Mouse (Mus musculus) mesoderm, embryonic 11.5 days (tissue): ENCODE measurements around the gene Serpina12.

Source experiments
- DNase-seq: peaks from one replicate; pipeline ENCODE4 v3.0.0-alpha.2; 2012; ENCODE audit warnings: low read depth, low spot score

The Serpina12 gene

GRCm38 (mm10) chr12:104003238-104003612 is 41.0 kb downstream of the Serpina12 start:
- DNase-seq: no peak

DNA sequence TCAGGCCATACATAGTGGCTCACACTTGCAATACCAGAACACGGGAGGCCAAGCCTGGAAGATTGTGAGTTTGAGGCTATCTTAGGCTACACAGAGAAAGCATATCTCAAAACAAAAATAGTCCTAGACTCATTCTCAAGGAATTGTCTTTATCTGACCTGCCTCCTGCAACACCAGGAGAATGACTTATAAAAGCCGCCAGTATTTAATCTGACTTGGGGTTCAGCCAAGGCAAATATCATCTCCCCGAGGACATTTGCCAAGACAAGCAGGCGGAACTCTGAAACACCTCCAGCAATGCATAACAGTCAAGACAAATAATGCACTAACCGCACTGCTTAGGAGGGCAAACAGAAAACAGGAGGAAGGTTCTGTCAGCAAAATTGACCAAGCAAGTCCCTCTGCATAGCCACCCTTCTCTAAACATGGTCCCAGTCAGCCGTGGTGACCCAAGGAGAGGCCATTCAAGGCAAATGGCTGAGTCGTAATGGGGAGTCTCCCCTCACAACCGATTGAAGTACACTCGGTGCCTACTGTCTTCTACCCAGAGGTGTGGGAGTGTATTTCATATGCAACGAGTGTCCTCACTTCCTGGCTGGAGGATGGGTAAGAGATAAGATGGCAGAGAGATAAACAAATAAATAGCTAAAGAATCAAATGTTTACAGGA is 41.5 kb downstream of the Serpina12 start:
- no peak for DNase-seq

GRCm38 (mm10) chr12:104000594-104000993 is 43.6 kb downstream of the Serpina12 start:
- no peak for DNase-seq

DNA sequence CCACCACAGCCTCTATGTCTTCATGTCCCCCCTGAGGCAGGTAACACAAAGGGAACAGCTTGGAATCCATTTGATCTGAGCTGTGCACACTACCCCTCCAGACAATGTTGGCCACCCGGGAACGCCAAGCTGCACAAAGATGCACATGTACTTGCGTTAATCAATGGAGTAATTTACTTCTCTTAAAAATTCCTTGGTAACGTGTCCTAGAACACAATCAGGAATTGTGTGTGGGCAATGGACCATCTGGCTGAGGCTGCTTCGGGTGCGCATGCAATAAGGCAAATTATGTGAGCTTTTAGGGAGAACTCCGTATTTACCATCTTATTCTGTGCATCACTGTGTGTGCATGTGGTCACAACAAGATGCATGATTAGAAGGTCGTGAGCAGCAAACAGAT is 44.6 kb downstream of the Serpina12 start:
- peak; percentile 28 for DNase-seq

GRCm38 (mm10) chr12:103996513-103996912 is 47.7 kb downstream of the Serpina12 start:
- no peak for DNase-seq

- peak; percentile 69 for DNase-seq
These were observed 48.8 kb downstream of the Serpina12 start for GRCm38 (mm10) chr12:103995292-103996072.

DNA sequence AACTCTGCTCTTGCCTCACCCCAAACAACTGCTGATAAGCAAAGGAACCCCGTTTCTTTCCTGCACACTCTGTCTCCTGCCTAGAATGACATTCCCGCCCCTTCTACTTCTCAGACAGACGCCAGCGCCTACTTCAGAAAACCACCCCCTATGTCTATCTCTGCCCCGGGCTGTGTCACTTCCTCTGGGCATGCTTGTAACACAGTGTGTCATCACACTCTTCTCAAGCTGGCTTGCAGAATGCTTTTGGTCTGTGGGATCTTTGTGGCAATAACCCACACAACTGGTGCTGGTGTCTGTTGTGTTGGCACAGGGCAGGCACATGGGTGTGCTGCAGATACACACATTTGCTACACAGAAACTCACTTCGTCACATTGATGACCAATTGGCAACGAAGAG is 51.3 kb downstream of the Serpina12 start:
- DNase-seq: no peak

- DNase-seq: no peak
These were observed 54.4 kb downstream of the Serpina12 start, which contains the start of gene Serpina11 for GRCm38 (mm10) chr12:103989857-103990256. TSS of gene Serpina11 (minus strand) at chr12:103989957.

DNA sequence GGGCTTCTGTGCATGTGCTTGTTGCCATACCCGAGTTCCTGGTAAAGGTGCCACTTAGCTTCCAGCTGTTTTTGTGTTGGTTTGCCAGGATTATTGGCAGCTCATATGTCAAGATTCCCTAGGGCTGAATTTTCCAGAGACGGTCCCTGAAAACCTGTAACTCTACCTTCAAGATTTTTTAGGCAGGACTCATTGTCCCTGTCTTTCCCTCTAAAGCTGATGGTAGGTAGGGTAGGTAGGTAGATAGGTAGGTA is 54.8 kb downstream of the Serpina12 start:
- no peak for DNase-seq

DNA sequence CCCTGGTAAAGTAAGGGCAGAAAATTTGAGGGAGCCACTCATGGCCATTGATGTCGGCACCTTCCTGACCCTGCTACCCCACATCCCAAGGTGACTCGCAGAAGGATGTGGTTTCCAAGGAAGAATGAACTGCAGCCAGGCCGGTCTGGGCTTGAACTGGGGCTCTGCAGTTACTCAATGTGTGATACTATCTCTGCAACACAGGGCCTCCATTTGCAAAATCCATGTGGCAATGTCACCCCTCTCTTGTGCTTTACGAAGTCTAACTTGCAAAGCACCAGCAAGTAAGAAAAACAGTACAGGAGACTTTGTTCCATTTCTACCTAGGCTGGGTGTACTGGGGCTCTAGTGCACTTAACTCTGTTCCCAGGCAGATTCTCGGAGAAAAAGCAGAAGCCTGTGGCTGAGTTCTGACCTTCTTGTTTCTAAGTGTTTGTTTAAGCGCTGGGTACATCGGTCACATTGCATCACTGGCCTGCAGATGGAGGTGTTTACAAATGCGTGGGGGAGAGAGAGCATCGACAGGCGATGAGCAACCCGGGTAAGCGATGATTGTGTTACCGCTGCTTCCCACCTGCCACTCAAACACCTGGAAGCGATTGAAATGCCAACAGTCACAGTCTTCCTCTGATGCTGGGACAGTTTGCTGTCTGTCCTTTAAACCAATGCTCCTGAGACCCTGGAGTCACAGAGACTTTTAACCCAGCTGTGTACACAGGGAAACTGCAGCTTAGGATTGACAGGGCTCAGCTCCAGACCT is 55.3 kb downstream of the Serpina12 start:
- DNase-seq: no peak

DNA sequence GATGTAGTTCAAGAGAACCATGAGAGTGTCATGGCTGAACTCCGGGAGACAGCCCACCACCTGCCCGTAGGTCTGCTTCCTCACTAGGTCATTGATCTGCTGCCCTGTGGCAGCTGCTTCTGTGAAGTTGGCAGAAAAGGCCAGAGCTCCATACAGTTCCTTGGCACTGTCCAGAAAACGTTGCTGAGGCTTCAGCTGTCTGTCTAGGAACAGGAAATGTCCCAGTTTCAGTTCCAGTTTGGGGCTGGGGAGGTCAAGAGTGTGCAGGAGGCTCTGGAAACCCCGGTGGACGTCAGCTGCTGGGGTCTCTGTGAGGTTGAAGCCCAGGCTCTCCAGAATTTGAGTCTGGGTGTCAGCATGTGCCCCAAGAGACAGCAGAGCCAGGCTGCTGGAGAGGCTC is 58.4 kb downstream of the Serpina12 start:
- no peak for DNase-seq

DNA sequence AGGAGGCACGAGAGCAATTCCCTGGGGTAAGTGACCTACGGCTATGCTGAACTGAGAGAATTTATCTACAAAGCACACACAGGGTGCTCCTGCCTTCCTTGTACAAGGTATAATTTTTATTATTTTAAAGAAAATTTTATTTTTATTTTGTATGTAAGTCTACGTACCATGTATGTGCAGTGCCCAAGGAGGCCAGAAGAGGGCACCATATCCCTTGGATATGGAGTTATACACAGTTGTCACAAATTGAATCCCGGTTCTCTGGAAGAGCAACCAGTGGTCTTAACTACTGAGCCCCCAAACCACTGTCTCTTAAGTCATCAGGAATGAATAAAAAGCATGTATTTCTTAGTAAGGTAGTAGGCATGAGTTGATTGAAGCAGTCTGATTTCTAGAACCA is 59.3 kb downstream of the Serpina12 start:
- DNase-seq: peak; percentile 45

DNA sequence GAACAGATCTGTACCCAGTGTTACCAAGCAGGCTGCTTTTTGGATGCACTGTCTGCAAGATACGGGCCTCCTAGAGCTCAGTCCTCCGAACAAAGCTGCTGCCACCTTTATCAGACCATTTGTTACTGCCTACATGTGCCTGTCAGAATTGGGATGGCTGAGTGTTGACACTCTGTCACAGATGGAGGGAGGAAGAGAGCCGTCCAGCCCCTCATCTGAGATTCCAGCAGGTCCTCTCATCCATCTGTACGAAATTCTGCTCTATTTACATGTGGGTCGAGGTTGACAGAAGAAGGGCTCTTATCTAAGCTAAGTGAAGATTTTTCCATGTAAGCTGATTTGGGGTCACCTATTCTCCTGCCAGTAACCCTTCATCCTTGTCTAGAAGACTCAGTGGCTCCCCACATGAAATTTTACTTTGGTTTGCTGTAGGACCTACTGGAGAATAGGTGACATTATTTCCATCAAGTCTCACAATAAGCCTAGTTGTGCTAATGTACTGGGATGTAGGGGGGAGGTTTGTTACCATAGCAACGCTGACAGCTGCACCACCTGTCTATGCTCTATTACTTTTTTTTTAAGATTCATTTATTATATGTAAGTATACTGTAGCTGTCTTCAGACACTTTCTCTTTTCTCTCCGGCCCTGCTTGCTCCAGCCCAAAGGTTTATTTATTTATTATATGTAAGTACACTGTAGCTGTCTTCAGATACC is 62.4 kb downstream of the Serpina12 start:
- no peak for DNase-seq
